Mouse (Mus musculus): ENCODE results near the gene Efcab11.

DNA sequence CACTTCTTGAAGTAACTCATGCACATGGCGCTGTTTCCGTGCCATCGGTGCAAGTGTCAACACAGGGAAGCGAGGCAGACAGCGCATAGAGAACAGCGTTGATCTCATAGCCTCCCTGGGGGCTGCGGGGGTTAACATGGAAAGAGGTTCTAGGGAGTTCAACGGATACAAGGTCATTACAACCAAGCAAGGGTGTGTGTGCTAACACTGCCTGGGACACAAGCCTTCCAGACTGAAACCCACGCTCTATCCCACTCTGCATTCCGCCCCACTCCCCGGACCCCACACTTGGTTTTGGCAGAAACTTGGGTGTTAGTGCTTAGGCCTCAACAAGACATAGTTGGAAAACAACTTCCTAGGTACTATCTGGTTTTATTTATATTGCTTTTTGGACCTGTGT lies 116.5 kb downstream of the Efcab11 start:
- TF ChIP-seq POLR2A (IDR thresholded peaks at IDR 0.05; ENCODE audit: control insufficient read depth, extremely low read depth, insufficient read depth, low read length, poor library complexity) (no peak), CTCF (IDR thresholded peaks at IDR 0.05; ENCODE audit: borderline replicate concordance, control insufficient read depth, extremely low read depth, insufficient read depth, low read length, poor library complexity) (no peak)
